Mouse (Mus musculus): ENCODE data around the gene Cops7b.

DNA sequence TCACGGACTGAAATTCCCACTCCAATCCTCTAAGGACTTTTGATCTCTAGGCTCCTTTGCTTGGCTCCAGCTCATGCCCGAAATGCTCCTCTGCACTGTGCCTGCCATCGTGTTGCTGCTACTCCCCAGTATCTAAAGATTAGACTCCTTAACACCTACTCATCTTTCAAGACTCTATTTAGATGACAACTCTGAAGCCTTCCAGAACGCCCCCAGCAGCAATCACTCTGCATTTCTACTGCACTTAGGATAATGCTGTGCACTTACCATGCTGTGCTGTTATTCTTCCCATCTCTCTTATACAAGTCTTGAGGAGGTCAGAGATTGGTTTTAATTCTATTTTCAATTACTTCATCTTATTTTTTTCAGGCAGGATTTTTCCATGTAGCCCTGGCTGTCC lies 10.8 kb upstream of the Cops7b start:
- no peak for TF ChIP-seq CTCF (IDR thresholded peaks at IDR 0.05; ENCODE audit: low read depth, low read length)
- no peak for TF ChIP-seq POLR2A (IDR thresholded peaks at IDR 0.05; ENCODE audit: extremely low read depth, insufficient read depth, low read length)
